Mouse (Mus musculus) intestine, postnatal 0 days (tissue): ENCODE data around the gene C87436. TPM values are rescaled to one million over a fixed set of nuclear protein-coding genes. Genes with fewer than 3 reads are reported as not detected.

ENCODE experiments used
- ATAC-seq: fragments of 200-750 bp; cut with Nextera tagmentation; 2 replicates; pipeline ENCODE4 v1.8.0; 2017; ENCODE audit warnings: mild to moderate bottlenecking, moderate TSS enrichment, moderate library complexity
- H3K27ac ChIP-seq: fragments of 300-500 bp; sonication (generic); 2 replicates; pipeline ENCODE4 v1.5.1; 2014; ENCODE audit warnings: mild to moderate bottlenecking, low read depth, low read length, moderate library complexity
- H3K27me3 ChIP-seq: fragments of 300-500 bp; sonication (generic); replicated peaks from 2 replicates; pipeline ENCODE4 v1.6.1; 2014; ENCODE audit warnings: low read length, mixed read lengths; ENCODE audit not compliant: control insufficient read depth, insufficient read depth
- H3K36me3 ChIP-seq: fragments of 300-500 bp; sonication (generic); 2 replicates; pipeline ENCODE4 v1.6.1; 2014; ENCODE audit warnings: mild to moderate bottlenecking, moderate library complexity; ENCODE audit not compliant: control insufficient read depth, insufficient read depth
- H3K4me1 ChIP-seq: fragments of 300-500 bp; sonication (generic); replicated peaks from 2 replicates; pipeline ENCODE4 v1.6.1; 2014; ENCODE audit warnings: antibody characterized with exemption, low read length, mixed read lengths; ENCODE audit not compliant: control insufficient read depth, insufficient read depth
- H3K4me2 ChIP-seq: fragments of 300-500 bp; sonication (generic); replicated peaks from 2 replicates; pipeline ENCODE4 v1.6.1; 2014; ENCODE audit warnings: low read depth, mild to moderate bottlenecking, moderate library complexity
- H3K4me3 ChIP-seq: fragments of 300-500 bp; sonication (generic); 2 replicates; pipeline ENCODE4 v1.5.1; 2014; ENCODE audit warnings: low read depth, low read length
- H3K9ac ChIP-seq: fragments of 300-500 bp; sonication (generic); 2 replicates; pipeline ENCODE4 v1.6.1; 2014; ENCODE audit warnings: mild to moderate bottlenecking, low read depth, low read length
- H3K9me3 ChIP-seq: fragments of 300-500 bp; sonication (generic); 2 replicates; pipeline ENCODE4 v1.6.1; 2016; ENCODE audit warnings: mixed run types; ENCODE audit not compliant: control insufficient read depth
- CTCF ChIP-seq: sonication (generic); IDR thresholded peaks from 2 replicates; pipeline ENCODE4 v1.5.1; 2016; ENCODE audit warnings: low read depth, mild to moderate bottlenecking, control low read depth, antibody characterized with exemption, moderate library complexity
- WGBS: fragments of 180-500 bp; shearing (Covaris S2); extraction: QIAGEN DNeasy Blood & Tissue Kit; methylation state at CpG from one replicate; pipeline ENCODE4 v1.1.7; 2014; 5-methylcytosine and 5-hydroxymethylcytosine counted together
- polyA plus RNA-seq: library from polyadenylated mRNA; unstranded; fragments of >200 nt; fragmentation: Nextera tagmentation; extraction: Ambion mirVana; gene quantifications from 2 replicates; pipeline ENCODE4 v1.2.1, GENCODE M21; 2015

The C87436 gene
- polyA plus RNA-seq, 1 experiment from 2014 or later: 12.8 TPM

DNA sequence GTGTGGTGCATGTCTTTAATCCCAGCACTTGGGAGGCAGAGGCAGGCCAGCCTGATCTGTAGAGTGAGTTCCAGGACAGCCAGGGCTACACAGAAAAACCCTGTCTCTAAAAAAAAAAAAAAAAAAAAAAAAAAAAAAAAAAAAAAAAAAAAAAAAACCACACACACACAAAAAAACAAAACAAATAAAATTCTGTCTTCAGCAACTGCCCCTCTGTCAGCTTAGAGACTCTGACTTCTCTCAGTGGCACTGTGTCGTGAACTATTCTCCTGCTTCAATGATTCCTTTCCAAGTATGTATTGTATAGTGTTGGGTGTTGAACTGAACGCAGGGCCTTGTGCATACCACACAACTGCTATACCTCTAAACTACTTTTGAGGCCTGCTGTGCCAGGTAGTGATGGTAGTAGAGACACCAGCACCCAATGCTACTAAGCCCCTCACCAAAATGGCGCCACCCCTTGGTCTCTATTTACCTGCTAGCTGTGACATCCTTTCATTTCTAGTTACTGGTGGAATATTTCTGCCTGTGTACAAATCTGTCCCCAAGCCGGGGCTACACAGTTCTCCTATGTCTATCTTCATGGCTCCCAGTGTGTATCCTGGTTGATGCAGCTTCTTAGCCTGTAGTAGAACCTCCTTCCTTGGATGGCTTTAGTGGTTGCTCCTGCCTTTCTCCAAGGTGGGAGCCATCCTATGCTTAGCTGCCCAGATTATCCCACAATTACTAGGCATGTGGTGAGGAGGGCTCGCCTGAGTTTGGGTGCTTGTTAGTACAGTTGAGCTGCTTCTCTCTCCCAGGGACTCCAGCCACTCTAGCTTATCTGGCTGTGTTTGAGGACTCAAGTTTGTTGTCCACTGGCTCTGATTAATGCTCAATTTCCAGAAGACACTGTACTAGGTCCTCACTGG lies 84.1 kb downstream of the C87436 start:
- Histone ChIP-seq H3K4me2 (peak overlapping the region; percentile 13; the same call in 1 of the 2 replicates), H3K36me3 (peaks cover 4% of the 10 kb centered on the region; the same call in 1 of the 2 replicates), H3K9me3 (no peaks in the 10 kb centered on the region), H3K27me3 (no peaks in the 10 kb centered on the region), H3K4me3 (no peak overlapping the region), H3K27ac (no peak overlapping the region), H3K9ac (no peak overlapping the region), H3K4me1 (peaks cover 10% of the 10 kb centered on the region)
- peak; percentile 35 for TF ChIP-seq CTCF
- WGBS: 82% methylated on average over 5 of the region's 5 CpGs
- no peak for ATAC-seq

Other genes starting within 250 kb of the C87436 start
- 7.5 and 8.4 TPM in 2 replicates for gene Tgfa, start 243.2 kb upstream of the C87436 start, polyA plus RNA-seq
- gene Fam136a, start 72.7 kb upstream of the C87436 start, polyA plus RNA-seq: 64.8 and 65.8 TPM in 2 replicates
- gene Snrpg, start 67.1 kb upstream of the C87436 start, polyA plus RNA-seq: 196 and 204 TPM in 2 replicates
- gene Pcyox1, start 41.2 kb upstream of the C87436 start, polyA plus RNA-seq: 37.8 and 41.0 TPM in 2 replicates
- gene Tia1, start 34.2 kb upstream of the C87436 start, polyA plus RNA-seq: 33.0 and 35.7 TPM in 2 replicates
- not detected in 2 replicates for gene Gm44790, start 11.7 kb upstream of the C87436 start, polyA plus RNA-seq
- gene Pcbp1, start 87.9 kb downstream of the C87436 start, polyA plus RNA-seq: 326 and 327 TPM in 2 replicates
- gene Asprv1, start 189.8 kb downstream of the C87436 start, polyA plus RNA-seq: 1.3 and 1.6 TPM in 2 replicates
- 23.1 and 23.9 TPM in 2 replicates for gene Mxd1, start 230.8 kb downstream of the C87436 start, polyA plus RNA-seq
- gene Snrnp27, start 246.1 kb downstream of the C87436 start, polyA plus RNA-seq: 86.4 and 97.1 TPM in 2 replicates